Mouse (Mus musculus): ENCODE results near the gene Gm20379. TPM values are rescaled to one million over a fixed set of nuclear protein-coding genes. Genes with fewer than 3 reads are reported as not detected.

The Gm20379 gene
- 0.67 and 1.3 TPM in 2 replicates for polyA plus RNA-seq (2015; fragmentation: Nextera tagmentation; extraction: Ambion mirVana)

- ATAC-seq (ENCODE audit: insufficient number of reproducible peaks, low FRiP score, low TSS enrichment, low read depth): no peak
- Histone ChIP-seq H3K4me3 (no peak within 1 kb of the TSS), H3K27me3 (no peaks in the 10 kb centered on the region), H3K4me2 (no peak within 1 kb of the TSS), H3K27ac (no peak within 1 kb of the TSS), H3K9ac (no peak within 1 kb of the TSS), H3K36me3 (peaks cover 13% of the 10 kb centered on the region), H3K4me1 (peaks cover 4% of the 10 kb centered on the region; the same call in 1 of the 2 replicates), H3K9me3 (no peaks in the 10 kb centered on the region)
- WGBS: 97% methylated on average over 11 of the region's 11 CpGs
Observed at GRCm38 (mm10) chr13:92305680-92306079, at the start of gene Gm20379. Gm20379 (plus strand) TSS chr13:92305980.

GRCm38 (mm10) chr13:92261329-92261728 is 44.5 kb upstream of the Gm20379 start:
- no peak for ATAC-seq (ENCODE audit: insufficient number of reproducible peaks, low FRiP score, low TSS enrichment, low read depth)
- Histone ChIP-seq H3K9me3 (no peaks in the 10 kb centered on the region), H3K4me3 (no peak overlapping the region), H3K27me3 (no peaks in the 10 kb centered on the region), H3K27ac (no peak overlapping the region), H3K4me1 (no peaks in the 10 kb centered on the region), H3K4me2 (no peak overlapping the region), H3K36me3 (peaks cover 7% of the 10 kb centered on the region; the same call in 1 of the 2 replicates), H3K9ac (no peak overlapping the region)
- 82% methylated on average over 5 of the region's 5 CpGs for WGBS

- no peaks in the 10 kb centered on the region for H3K9me3 ChIP-seq
- WGBS: 83% methylated on average over 6 of the region's 6 CpGs
- no peaks in the 10 kb centered on the region for H3K27me3 ChIP-seq
- no peak overlapping the region for H3K9ac ChIP-seq
- no peak for ATAC-seq (ENCODE audit: insufficient number of reproducible peaks, low FRiP score, low TSS enrichment, low read depth)
- H3K4me2 ChIP-seq: no peak overlapping the region
- no peak overlapping the region for H3K4me3 ChIP-seq
- 0 out of 2 replicates have a peak, but pooled peaks cover 5% of the 10 kb centered on the region for H3K36me3 ChIP-seq
- H3K4me1 ChIP-seq: no peaks in the 10 kb centered on the region
- no peak overlapping the region for H3K27ac ChIP-seq
Observed at GRCm38 (mm10) chr13:92263566-92263965, 42.2 kb upstream of the Gm20379 start.

GRCm38 (mm10) chr13:92267076-92267475 is 38.7 kb upstream of the Gm20379 start:
- no peaks in the 10 kb centered on the region for H3K27me3 ChIP-seq
- no peak overlapping the region for H3K9ac ChIP-seq
- no peak overlapping the region for H3K4me2 ChIP-seq
- H3K4me1 ChIP-seq: no peaks in the 10 kb centered on the region
- no peak overlapping the region for H3K27ac ChIP-seq
- no peak for ATAC-seq (ENCODE audit: insufficient number of reproducible peaks, low FRiP score, low TSS enrichment, low read depth)
- no peak overlapping the region for H3K4me3 ChIP-seq
- no peaks in the 10 kb centered on the region for H3K36me3 ChIP-seq
- 75% methylated on average over 3 of the region's 3 CpGs for WGBS
- H3K9me3 ChIP-seq: no peaks in the 10 kb centered on the region

- H3K4me2 ChIP-seq: no peak overlapping the region
- H3K4me1 ChIP-seq: peaks cover 10% of the 10 kb centered on the region; the same call in 1 of the 2 replicates
- WGBS: 23% methylated on average over 14 of the region's 14 CpGs
- H3K9me3 ChIP-seq: no peaks in the 10 kb centered on the region
- no peak for ATAC-seq (ENCODE audit: insufficient number of reproducible peaks, low FRiP score, low TSS enrichment, low read depth)
- no peaks in the 10 kb centered on the region for H3K27me3 ChIP-seq
- no peak overlapping the region for H3K9ac ChIP-seq
- H3K36me3 ChIP-seq: no peaks in the 10 kb centered on the region
- no peak overlapping the region for H3K27ac ChIP-seq
- H3K4me3 ChIP-seq: no peak overlapping the region
Observed at GRCm38 (mm10) chr13:92274274-92275198, 31.2 kb upstream of the Gm20379 start.

- Histone ChIP-seq H3K9me3 (no peaks in the 10 kb centered on the region), H3K27ac (no peak overlapping the region), H3K4me3 (no peak overlapping the region), H3K4me2 (no peak overlapping the region), H3K9ac (no peak overlapping the region), H3K36me3 (no peaks in the 10 kb centered on the region), H3K27me3 (no peaks in the 10 kb centered on the region), H3K4me1 (peaks cover 10% of the 10 kb centered on the region; the same call in 1 of the 2 replicates)
- 57% methylated on average over 9 of the region's 9 CpGs for WGBS
- no peak for ATAC-seq (ENCODE audit: insufficient number of reproducible peaks, low FRiP score, low TSS enrichment, low read depth)
Observed at GRCm38 (mm10) chr13:92275292-92275691, 30.5 kb upstream of the Gm20379 start.

- peaks cover 10% of the 10 kb centered on the region; the same call in 1 of the 2 replicates for H3K4me1 ChIP-seq
- H3K4me2 ChIP-seq: no peak overlapping the region
- H3K9ac ChIP-seq: no peak overlapping the region
- no peaks in the 10 kb centered on the region for H3K9me3 ChIP-seq
- ATAC-seq (ENCODE audit: insufficient number of reproducible peaks, low FRiP score, low TSS enrichment, low read depth): no peak
- WGBS: 87% methylated on average over 2 of the region's 2 CpGs
- H3K4me3 ChIP-seq: no peak overlapping the region
- no peaks in the 10 kb centered on the region for H3K27me3 ChIP-seq
- H3K36me3 ChIP-seq: peaks cover 6% of the 10 kb centered on the region; the same call in 1 of the 2 replicates
- H3K27ac ChIP-seq: no peak overlapping the region
Observed at GRCm38 (mm10) chr13:92277027-92277426, 28.8 kb upstream of the Gm20379 start.

- Histone ChIP-seq H3K27me3 (no peaks in the 10 kb centered on the region), H3K27ac (no peak overlapping the region), H3K4me3 (no peak overlapping the region), H3K4me2 (no peak overlapping the region), H3K9me3 (no peaks in the 10 kb centered on the region), H3K4me1 (peaks cover 4% of the 10 kb centered on the region; the same call in 1 of the 2 replicates), H3K9ac (no peak overlapping the region), H3K36me3 (peaks cover 8% of the 10 kb centered on the region; the same call in 1 of the 2 replicates)
- no peak for ATAC-seq (ENCODE audit: insufficient number of reproducible peaks, low FRiP score, low TSS enrichment, low read depth)
- WGBS: 21% methylated on average over 4 of the region's 4 CpGs
Observed at GRCm38 (mm10) chr13:92291605-92292004, 14.2 kb upstream of the Gm20379 start.

- H3K27me3 ChIP-seq: no peaks in the 10 kb centered on the region
- no peak for ATAC-seq (ENCODE audit: insufficient number of reproducible peaks, low FRiP score, low TSS enrichment, low read depth)
Observed at GRCm38 (mm10) chr13:92293883-92294282, 11.9 kb upstream of the Gm20379 start.

GRCm38 (mm10) chr13:92296490-92296889 is 9.3 kb upstream of the Gm20379 start:
- Histone ChIP-seq H3K27ac (no peak overlapping the region), H3K27me3 (no peaks in the 10 kb centered on the region), H3K9ac (no peak overlapping the region), H3K36me3 (0 out of 2 replicates have a peak, but pooled peaks cover 7% of the 10 kb centered on the region), H3K4me2 (no peak overlapping the region), H3K9me3 (no peaks in the 10 kb centered on the region), H3K4me1 (peaks cover 2% of the 10 kb centered on the region; the same call in 1 of the 2 replicates), H3K4me3 (no peak overlapping the region)
- whole genome bisulfite sequencing: 91% methylated on average over 4 of the region's 4 CpGs
- ATAC-seq (ENCODE audit: insufficient number of reproducible peaks, low FRiP score, low TSS enrichment, low read depth): no peak

More at GRCm38 (mm10) chr13:92293883-92294282, 11.9 kb upstream of the Gm20379 start:
- Histone ChIP-seq H3K36me3 (peaks cover 8% of the 10 kb centered on the region; the same call in 1 of the 2 replicates), H3K27ac (no peak overlapping the region), H3K9ac (no peak overlapping the region), H3K4me3 (no peak overlapping the region), H3K4me1 (peaks cover 4% of the 10 kb centered on the region; the same call in 1 of the 2 replicates), H3K9me3 (no peaks in the 10 kb centered on the region), H3K4me2 (no peak overlapping the region)
- WGBS: 76% methylated on average over 5 of the region's 5 CpGs

- 70% methylated on average over 2 of the region's 2 CpGs for WGBS
- Histone ChIP-seq H3K36me3 (0 out of 2 replicates have a peak, but pooled peaks cover 7% of the 10 kb centered on the region), H3K4me2 (no peak overlapping the region), H3K27me3 (no peaks in the 10 kb centered on the region), H3K4me1 (no peaks in the 10 kb centered on the region), H3K4me3 (no peak overlapping the region), H3K27ac (no peak overlapping the region), H3K9ac (no peak overlapping the region), H3K9me3 (no peaks in the 10 kb centered on the region)
- no peak for ATAC-seq (ENCODE audit: insufficient number of reproducible peaks, low FRiP score, low TSS enrichment, low read depth)
Observed at GRCm38 (mm10) chr13:92297021-92297420, 8.8 kb upstream of the Gm20379 start.

GRCm38 (mm10) chr13:92299522-92299921 is 6.3 kb upstream of the Gm20379 start:
- H3K27ac ChIP-seq: no peak overlapping the region
- H3K9me3 ChIP-seq: no peaks in the 10 kb centered on the region
- ATAC-seq (ENCODE audit: insufficient number of reproducible peaks, low FRiP score, low TSS enrichment, low read depth): no peak
- no peaks in the 10 kb centered on the region for H3K27me3 ChIP-seq
- no peak overlapping the region for H3K9ac ChIP-seq
- H3K4me3 ChIP-seq: no peak overlapping the region
- 73% methylated on average over 1 of the region's 1 CpGs for WGBS
- H3K36me3 ChIP-seq: 0 out of 2 replicates have a peak, but pooled peaks cover 3% of the 10 kb centered on the region
- no peak overlapping the region for H3K4me2 ChIP-seq
- H3K4me1 ChIP-seq: peaks cover 4% of the 10 kb centered on the region; the same call in 1 of the 2 replicates

All from limb, embryonic 15.5 days (tissue).